Mouse (Mus musculus): Measurements from ENCODE around the gene Gmfg.

The Gmfg gene

GRCm38 (mm10) chr7:28435660-28436259, 1.5 kb upstream of the Gmfg start:
- in situ Hi-C loops (cut with MboI; ENCODE audit: unreplicated experiment in 2 of 2), result loop anchor here (5.0 to 25.0 kb wide), 3 partner anchors 61 to 302 kb away; partner anchors contain the start of genes Mrps12 (in 1 of the 2), Plekhg2 (in 1 of the 2) and Sars2 (in 1 of the 2)

GRCm38 (mm10) chr7:28436271-28436904, 859 bp upstream of the Gmfg start:
- in situ Hi-C loops (cut with MboI; ENCODE audit: unreplicated experiment in 2 of 2), result loop anchor here (5.0 to 25.0 kb wide), 3 partner anchors 62 to 301 kb away; partner anchors contain the start of genes Mrps12 (in 1 of the 2), Plekhg2 (in 1 of the 2) and Sars2 (in 1 of the 2)

GRCm38 (mm10) chr7:28437964-28438363, 717 bp downstream of the Gmfg start:
- in situ Hi-C loops (cut with MboI; ENCODE audit: unreplicated experiment in 2 of 2), result loop anchor here (5.0 to 25.0 kb wide), 3 partner anchors 63 to 299 kb away; partner anchors contain the start of genes Mrps12 (in 1 of the 2), Plekhg2 (in 1 of the 2) and Sars2 (in 1 of the 2)

- in situ Hi-C loops (cut with MboI; ENCODE audit: unreplicated experiment in 2 of 2), result loop anchor here (5.0 to 25.0 kb wide), 3 partner anchors 64 to 299 kb away; partner anchors contain the start of genes Mrps12 (in 1 of the 2), Plekhg2 (in 1 of the 2) and Sars2 (in 1 of the 2)
These were observed 1.5 kb downstream of the Gmfg start for GRCm38 (mm10) chr7:28438771-28439170.

- in situ Hi-C loops (cut with MboI; ENCODE audit: unreplicated experiment in 2 of 2), result loop anchor here (10.0 to 25.0 kb wide), 2 partner anchors 284 to 297 kb away; partner anchors contain the start of genes Mrps12 (in 1 of the 2) and Sars2 (in 1 of the 2)
These were observed 3.5 kb downstream of the Gmfg start for GRCm38 (mm10) chr7:28440739-28441138.

GRCm38 (mm10) chr7:28441776-28442485, 4.7 kb downstream of the Gmfg start:
- in situ Hi-C loops (cut with MboI; ENCODE audit: unreplicated experiment in 2 of 2), result loop anchor here (10.0 to 25.0 kb wide), 2 partner anchors 283 to 295 kb away; partner anchors contain the start of genes Mrps12 (in 1 of the 2) and Sars2 (in 1 of the 2)

GRCm38 (mm10) chr7:28442688-28443087, 5.4 kb downstream of the Gmfg start:
- in situ Hi-C loops (cut with MboI; ENCODE audit: unreplicated experiment in 2 of 2), result loop anchor here (10.0 to 25.0 kb wide), 2 partner anchors 282 to 295 kb away; partner anchors contain the start of genes Mrps12 (in 1 of the 2) and Sars2 (in 1 of the 2)

- in situ Hi-C loops (cut with MboI; ENCODE audit: unreplicated experiment in 2 of 2), result loop anchor here (10.0 to 25.0 kb wide), 2 partner anchors 280 to 293 kb away; partner anchors contain the start of genes Mrps12 (in 1 of the 2) and Sars2 (in 1 of the 2)
These were observed 7.2 kb downstream of the Gmfg start for GRCm38 (mm10) chr7:28444344-28444974.

GRCm38 (mm10) chr7:28446446-28446845, 9.2 kb downstream of the Gmfg start:
- in situ Hi-C loops (cut with MboI; ENCODE audit: unreplicated experiment in 2 of 2), result loop anchor here (5.0 to 25.0 kb wide), 4 partner anchors 81 to 291 kb away; partner anchors contain the start of genes Mrps12 (in 1 of the 2) and Sars2 (in 1 of the 2)

GRCm38 (mm10) chr7:28447101-28447830, 10.0 kb downstream of the Gmfg start:
- in situ Hi-C loops (cut with MboI; ENCODE audit: unreplicated experiment in 2 of 2), result loop anchor here (5.0 to 25.0 kb wide), 4 partner anchors 80 to 290 kb away; partner anchors contain the start of genes Mrps12 (in 1 of the 2) and Sars2 (in 1 of the 2)

GRCm38 (mm10) chr7:28447865-28448820, 10.9 kb downstream of the Gmfg start:
- in situ Hi-C loops (cut with MboI; ENCODE audit: unreplicated experiment in 2 of 2), result loop anchor here (5.0 to 25.0 kb wide), 4 partner anchors 79 to 289 kb away; partner anchors contain the start of genes Mrps12 (in 1 of the 2) and Sars2 (in 1 of the 2)

- in situ Hi-C loops (cut with MboI; ENCODE audit: unreplicated experiment in 2 of 2), result no loop called here
These were observed 14.5 kb downstream of the Gmfg start, which contains the start of gene Lrfn1 for GRCm38 (mm10) chr7:28451531-28452360. Lrfn1 (plus strand) TSS chr7:28451980.

- in situ Hi-C loops (cut with MboI; ENCODE audit: unreplicated experiment in 2 of 2), result no loop called here
These were observed 15.2 kb downstream of the Gmfg start for GRCm38 (mm10) chr7:28452361-28453005.

- in situ Hi-C loops (cut with MboI; ENCODE audit: unreplicated experiment in 2 of 2), result no loop called here
These were observed 23.1 kb downstream of the Gmfg start for GRCm38 (mm10) chr7:28460361-28460760.

- in situ Hi-C loops (cut with MboI; ENCODE audit: unreplicated experiment in 2 of 2), result no loop called here
These were observed 25.5 kb downstream of the Gmfg start for GRCm38 (mm10) chr7:28462769-28463168.

GRCm38 (mm10) chr7:28464416-28465212, 27.4 kb downstream of the Gmfg start:
- in situ Hi-C loops (cut with MboI; ENCODE audit: unreplicated experiment in 2 of 2), result no loop called here
